Comparison of ENCODE assay signal across 14 mouse cellular contexts in the genomic region with DNA sequence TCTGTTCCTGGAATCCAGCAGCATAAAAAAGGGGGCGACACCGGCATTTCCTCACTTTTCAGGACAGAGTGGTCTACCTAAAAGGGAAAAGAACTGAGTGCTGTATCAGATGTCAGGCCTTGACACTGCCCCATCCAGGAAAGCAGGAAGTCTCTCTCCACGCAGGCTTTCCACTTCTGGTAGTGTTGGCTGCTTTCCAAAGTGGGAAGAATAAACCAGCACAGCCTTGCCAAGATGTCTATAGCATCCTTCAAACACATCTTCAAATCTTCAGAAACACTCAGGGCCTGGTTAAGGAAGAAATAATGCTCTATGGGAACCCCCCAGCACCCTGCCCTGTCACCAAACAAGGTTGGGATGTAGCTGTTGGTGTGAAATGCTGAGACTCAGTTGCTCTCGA.
DNase-seq lines count a peak whose midpoint lies in the region; ATAC-seq and TF ChIP-seq lines count a peak whose summit lies in the region.
"Had no signal": no experiment of that assay in that cellular context is flagged by ENCODE, and none has a peak within 500 bp of the region (broad histone marks: within the 10 kb centered on the region; RNA-seq: fewer than 3 reads in every experiment).

No protein-coding gene starts in this region.

- 44% methylated on average over 4 of the region's 4 CpGs for WGBS in heart, embryonic 12.5 days
- WGBS in liver, adult 2 months, result 66% methylated on average over 4 of the region's 4 CpGs
- 61% methylated on average over 4 of the region's 4 CpGs for WGBS in liver, embryonic 11.5 days
- 52% methylated on average over 4 of the region's 4 CpGs for WGBS in embryonic facial prominence, embryonic 14.5 days

- peak; percentile 37 for DNase-seq in heart, adult 8-10 months (ENCODE audit: low spot score)
- DNase-seq in liver, adult 2 months (ENCODE audit: extremely low read depth, low read depth, low spot score), result peak; percentile 5
- DNase-seq in liver, embryonic 11.5 days (ENCODE audit: low spot score), result no peak
- DNase-seq in embryonic facial prominence, embryonic 14.5 days (ENCODE audit: low spot score), result peak; percentile 74
- peak; percentile 8 for DNase-seq in lung, postnatal 14 days
- DNase-seq: heart, adult 2 months; heart, postnatal 4 days; layer of hippocampus, adult 9-11 months; liver, embryonic 13.5 days; thymus, postnatal 4 days had no signal

- H3K27me3 ChIP-seq in heart, embryonic 12.5 days (replicated peaks), result no peaks in the 10 kb centered on the region
- no peaks in the 10 kb centered on the region for H3K27me3 ChIP-seq in liver, adult 2 months (ENCODE audit: control insufficient read depth, insufficient read depth, low read length)
- no peaks in the 10 kb centered on the region for H3K27me3 ChIP-seq in liver, embryonic 11.5 days (replicated peaks; ENCODE audit: control insufficient read depth, insufficient read depth, low read length)
- H3K27me3 ChIP-seq in embryonic facial prominence, embryonic 14.5 days (replicated peaks; ENCODE audit: control insufficient read depth, insufficient read depth, low read length), result no peaks in the 10 kb centered on the region
- H3K27me3 ChIP-seq: liver, embryonic 13.5 days had no signal

- H3K9ac ChIP-seq in heart, embryonic 12.5 days, result no peak overlapping the region
- no peak overlapping the region for H3K9ac ChIP-seq in liver, adult 2 months (ENCODE audit: low read depth, low read length)
- H3K9ac ChIP-seq in liver, embryonic 11.5 days (ENCODE audit: low read depth, low read length), result no peak overlapping the region
- H3K9ac ChIP-seq in embryonic facial prominence, embryonic 14.5 days (ENCODE audit: low read depth, low read length), result no peak overlapping the region
- H3K9ac ChIP-seq: liver, embryonic 13.5 days had no signal

- H3K4me1 ChIP-seq in heart, embryonic 12.5 days (replicated peaks), result peaks cover 7% of the 10 kb centered on the region; the same call in 1 of the 2 replicates
- no peaks in the 10 kb centered on the region for H3K4me1 ChIP-seq in liver, adult 2 months (ENCODE audit: control insufficient read depth, insufficient read depth, low read length)
- H3K4me1 ChIP-seq in liver, embryonic 11.5 days (replicated peaks; ENCODE audit: control insufficient read depth, insufficient read depth, low read length), result no peaks in the 10 kb centered on the region
- H3K4me1 ChIP-seq in embryonic facial prominence, embryonic 14.5 days (ENCODE audit: control insufficient read depth, insufficient read depth, low read length), result no peaks in the 10 kb centered on the region
- H3K4me1 ChIP-seq: liver, embryonic 13.5 days had no signal

- H3K36me3 ChIP-seq in heart, embryonic 12.5 days, result no peaks in the 10 kb centered on the region
- H3K36me3 ChIP-seq in liver, adult 2 months (ENCODE audit: control insufficient read depth, insufficient read depth, low read length), result no peaks in the 10 kb centered on the region
- no peaks in the 10 kb centered on the region for H3K36me3 ChIP-seq in liver, embryonic 11.5 days (ENCODE audit: control insufficient read depth, insufficient read depth, low read length)
- H3K36me3 ChIP-seq in embryonic facial prominence, embryonic 14.5 days (ENCODE audit: control insufficient read depth, insufficient read depth, low read length), result no peaks in the 10 kb centered on the region
- H3K36me3 ChIP-seq: liver, embryonic 13.5 days had no signal

- no peak for ATAC-seq in heart, embryonic 12.5 days (ENCODE audit: insufficient number of reproducible peaks, low FRiP score)
- ATAC-seq in liver, embryonic 11.5 days (replicated peaks; ENCODE audit: low FRiP score), result no peak
- ATAC-seq in embryonic facial prominence, embryonic 14.5 days (ENCODE audit: low read depth), result 0 out of 2 replicates have a peak, but pooled peaks have one; percentile 26
- ATAC-seq in megakaryocyte, adult 5-6 weeks (ENCODE audit: poor library complexity, severe bottlenecking), result no peak
- ATAC-seq: intestine, embryonic 16.5 days had no signal

- TF ChIP-seq CTCF in liver, adult 2 months (IDR thresholded peaks at IDR 0.05; ENCODE audit: low read depth, low read length), result no peak

- no peak for TF ChIP-seq POLR2A in liver, adult 2 months (IDR thresholded peaks at IDR 0.05; ENCODE audit: extremely low read depth, insufficient read depth, low read length)

- no peak overlapping the region for H3K4me2 ChIP-seq in heart, embryonic 12.5 days
- H3K4me2 ChIP-seq in liver, embryonic 11.5 days, result no peak overlapping the region
- no peak overlapping the region for H3K4me2 ChIP-seq in embryonic facial prominence, embryonic 14.5 days (ENCODE audit: low read depth, low read length)
- H3K4me2 ChIP-seq: liver, embryonic 13.5 days had no signal

- no peaks in the 10 kb centered on the region for H3K79me2 ChIP-seq in liver, adult 2 months (ENCODE audit: control insufficient read depth, insufficient read depth, low read length)

- no peak overlapping the region for H3K4me3 ChIP-seq in heart, embryonic 12.5 days
- no peak overlapping the region for H3K4me3 ChIP-seq in liver, adult 2 months (ENCODE audit: insufficient read depth, low read depth, low read length)
- H3K4me3 ChIP-seq in liver, embryonic 11.5 days (ENCODE audit: low read depth, low read length), result no peak overlapping the region
- no peak overlapping the region for H3K4me3 ChIP-seq in embryonic facial prominence, embryonic 14.5 days (ENCODE audit: low read depth, low read length)
- H3K4me3 ChIP-seq: erythroblast, embryonic 14.5 days; heart, adult 2 months; liver, embryonic 13.5 days had no signal

- H3K9me3 ChIP-seq in heart, embryonic 12.5 days (replicated peaks), result no peaks in the 10 kb centered on the region
- H3K9me3 ChIP-seq in liver, embryonic 11.5 days (ENCODE audit: control insufficient read depth, low read length), result no peaks in the 10 kb centered on the region
- no peaks in the 10 kb centered on the region for H3K9me3 ChIP-seq in embryonic facial prominence, embryonic 14.5 days (ENCODE audit: control insufficient read depth, low read length)
- H3K9me3 ChIP-seq: liver, embryonic 13.5 days had no signal

- no peak overlapping the region for H3K27ac ChIP-seq in heart, embryonic 12.5 days (ENCODE audit: poor library complexity, severe bottlenecking)
- H3K27ac ChIP-seq in liver, adult 2 months (replicated peaks; ENCODE audit: insufficient read depth, low read depth, low read length), result no peak overlapping the region
- no peak overlapping the region for H3K27ac ChIP-seq in liver, embryonic 11.5 days (ENCODE audit: low read depth, low read length)
- no peak overlapping the region for H3K27ac ChIP-seq in embryonic facial prominence, embryonic 14.5 days (replicated peaks; ENCODE audit: low read depth, low read length)
- H3K27ac ChIP-seq: heart, adult 2 months; liver, embryonic 13.5 days had no signal
